Mouse (Mus musculus) ovary, postnatal 14 days (tissue): Measurements from ENCODE around the gene Pnmt.

Source experiments
- DNase-seq: peaks from one replicate; pipeline ENCODE4 v3.0.0; 2022; ENCODE audit warnings: low spot score

Pnmt gene

DNA sequence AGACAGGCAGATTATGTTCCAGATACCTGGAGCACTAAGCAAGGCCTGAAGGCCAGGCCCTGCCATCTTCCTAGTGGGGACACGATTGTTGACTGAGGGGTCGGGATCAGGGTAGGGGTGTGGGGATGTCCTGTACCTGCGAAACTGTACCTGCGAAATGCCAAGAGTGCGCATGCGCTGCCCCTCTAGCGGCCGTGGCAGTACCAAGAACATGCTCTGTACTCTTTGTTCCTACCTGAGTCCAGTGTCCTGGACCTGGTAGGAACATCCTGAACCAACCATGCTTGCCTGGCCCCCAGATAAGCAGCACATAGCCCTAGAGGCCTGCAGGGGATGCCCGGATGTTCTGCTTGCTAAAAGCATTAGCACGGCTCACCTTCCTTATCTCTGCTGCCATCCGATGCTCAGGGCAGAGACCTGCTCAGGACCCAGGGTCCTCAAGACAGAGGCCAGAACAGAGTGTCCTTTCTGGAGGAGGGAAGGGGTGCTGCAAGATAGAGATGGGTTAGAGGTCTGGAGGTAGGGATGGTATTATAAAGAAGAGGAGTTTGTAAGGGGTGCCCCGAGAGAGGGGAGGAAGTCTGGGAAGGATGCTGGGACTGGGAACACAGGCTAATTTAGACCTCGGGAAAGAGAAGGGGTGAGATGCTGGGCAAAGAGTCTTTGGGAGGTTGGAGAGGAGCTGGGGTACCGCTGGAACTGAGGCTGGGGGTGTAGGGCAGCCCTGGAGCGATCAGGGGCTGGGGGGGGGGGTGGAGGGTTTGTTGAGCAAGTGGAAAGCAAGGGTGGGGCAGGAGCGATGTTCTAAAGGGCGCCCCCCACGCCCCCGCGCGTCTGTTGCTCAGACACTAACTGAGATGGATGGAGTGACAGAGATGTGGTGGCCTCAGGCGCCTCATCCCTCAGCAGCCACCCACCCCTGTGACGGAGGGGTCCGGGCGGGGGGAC is at the start of gene Pnmt:
Pnmt (plus strand) TSS at position 813 of the 948 bp plus-strand sequence.
- no peak for DNase-seq

DNA sequence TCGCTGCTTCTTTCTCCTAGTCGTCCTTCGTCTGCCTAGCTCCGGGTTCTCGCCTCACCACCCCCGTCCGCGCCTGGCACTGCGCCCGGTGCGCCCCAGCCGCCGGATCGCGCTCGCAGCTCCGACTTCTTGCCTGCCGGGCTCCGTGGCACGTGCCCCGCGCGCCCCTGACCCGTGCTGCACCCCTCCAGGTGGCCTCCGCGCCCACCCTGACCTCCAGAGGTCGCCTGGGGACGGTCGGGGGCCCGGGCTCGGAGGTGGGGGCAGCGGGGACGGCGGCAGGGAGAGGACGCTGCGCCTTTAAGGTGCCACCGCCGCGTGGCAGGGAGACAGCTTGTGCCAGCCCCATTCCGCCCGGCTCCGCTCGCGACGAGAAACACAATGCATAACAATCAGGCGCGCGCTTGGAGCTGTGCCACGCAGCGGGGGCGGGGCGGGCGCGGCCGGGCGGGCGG is 47.7 kb upstream of the Pnmt start:
- no peak for DNase-seq

DNA sequence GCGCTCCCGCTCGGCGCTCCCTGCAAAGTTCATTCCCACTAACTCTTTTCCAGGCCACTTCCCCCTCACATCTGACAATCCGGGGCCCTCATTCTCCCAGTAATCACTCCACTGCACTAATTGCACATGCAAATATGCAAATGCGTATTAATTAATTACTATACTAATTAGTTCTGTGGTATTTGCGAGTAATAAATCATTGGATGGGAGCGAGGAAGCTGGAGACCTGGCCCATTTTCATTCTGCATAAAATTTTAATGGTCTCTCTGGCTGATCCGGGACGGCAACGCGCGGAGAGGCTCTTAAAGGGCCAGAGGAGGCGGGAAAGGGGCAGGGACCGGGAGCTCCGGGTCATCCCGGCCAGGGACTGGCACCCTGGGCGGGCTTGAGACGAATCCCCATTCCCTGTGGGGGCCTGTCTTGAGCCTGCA is 47.2 kb upstream of the Pnmt start:
- no peak for DNase-seq

DNA sequence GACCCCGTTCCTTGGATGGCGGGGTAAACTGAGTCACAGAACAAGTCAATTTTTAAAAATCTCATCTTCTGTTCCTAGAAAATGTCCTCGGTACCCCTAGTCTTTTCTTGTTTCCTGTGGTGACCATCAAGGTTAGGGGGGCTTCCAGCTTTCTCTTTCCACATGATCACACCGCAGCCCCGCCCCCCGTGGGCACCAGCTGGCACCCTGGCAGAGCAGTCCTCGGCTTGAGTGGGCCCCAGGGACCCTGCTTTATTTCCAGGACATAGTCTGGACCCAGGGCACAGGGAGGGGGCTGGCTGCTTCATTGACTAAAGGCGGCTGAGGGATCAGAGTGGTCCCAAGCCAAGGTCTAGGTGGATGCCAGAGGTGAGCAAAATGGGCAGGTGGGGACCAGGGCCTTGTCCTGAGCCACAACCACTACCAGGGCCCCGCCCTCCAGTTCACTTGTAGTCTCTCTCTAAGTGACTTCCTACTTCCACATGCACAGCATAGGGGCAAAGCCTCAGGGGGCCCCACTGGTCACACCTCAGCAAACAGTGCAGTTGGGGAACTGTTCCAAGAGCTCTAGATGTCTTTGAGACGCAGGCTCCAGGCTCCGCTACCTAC is 46.5 kb upstream of the Pnmt start:
- no peak for DNase-seq

DNA sequence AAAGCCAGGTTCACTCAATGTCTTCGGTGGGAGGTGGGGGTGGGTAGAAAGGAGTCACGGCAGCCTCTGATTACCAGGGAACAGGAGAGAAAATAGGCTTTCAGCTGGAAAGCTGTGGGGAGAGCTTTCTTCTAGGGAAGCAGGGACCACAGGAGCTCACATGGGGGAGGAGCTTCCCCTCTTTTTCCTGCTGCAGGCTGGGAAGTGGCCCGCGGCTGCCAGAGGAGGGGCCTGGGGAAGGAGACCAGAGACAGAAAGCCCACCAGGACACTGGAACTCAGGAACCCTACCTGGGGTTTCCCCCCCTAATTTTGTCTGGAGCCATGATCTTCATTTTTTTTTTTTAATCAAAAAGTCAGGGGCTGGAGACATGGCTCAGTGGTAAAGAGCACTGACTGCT is 45.7 kb upstream of the Pnmt start:
- no peak for DNase-seq

DNA sequence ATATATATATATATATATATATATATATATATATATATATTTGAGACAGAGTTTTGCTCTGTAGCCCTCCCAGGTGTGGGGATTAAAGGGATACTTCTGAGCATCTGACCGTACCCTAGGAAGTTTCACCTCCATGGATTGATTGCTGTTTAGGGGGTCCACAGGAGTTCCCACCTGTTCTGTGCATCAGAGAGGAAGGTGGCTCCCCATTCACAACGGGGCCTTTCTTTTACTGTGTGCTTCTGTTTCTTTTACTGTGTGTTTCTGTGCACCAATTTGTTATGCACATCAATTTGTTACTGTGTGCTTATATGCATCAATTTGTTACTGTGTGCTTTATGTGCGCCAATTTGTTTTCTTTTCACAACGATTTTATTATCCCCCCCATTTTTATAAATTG is 45.1 kb upstream of the Pnmt start:
- no peak for DNase-seq

DNA sequence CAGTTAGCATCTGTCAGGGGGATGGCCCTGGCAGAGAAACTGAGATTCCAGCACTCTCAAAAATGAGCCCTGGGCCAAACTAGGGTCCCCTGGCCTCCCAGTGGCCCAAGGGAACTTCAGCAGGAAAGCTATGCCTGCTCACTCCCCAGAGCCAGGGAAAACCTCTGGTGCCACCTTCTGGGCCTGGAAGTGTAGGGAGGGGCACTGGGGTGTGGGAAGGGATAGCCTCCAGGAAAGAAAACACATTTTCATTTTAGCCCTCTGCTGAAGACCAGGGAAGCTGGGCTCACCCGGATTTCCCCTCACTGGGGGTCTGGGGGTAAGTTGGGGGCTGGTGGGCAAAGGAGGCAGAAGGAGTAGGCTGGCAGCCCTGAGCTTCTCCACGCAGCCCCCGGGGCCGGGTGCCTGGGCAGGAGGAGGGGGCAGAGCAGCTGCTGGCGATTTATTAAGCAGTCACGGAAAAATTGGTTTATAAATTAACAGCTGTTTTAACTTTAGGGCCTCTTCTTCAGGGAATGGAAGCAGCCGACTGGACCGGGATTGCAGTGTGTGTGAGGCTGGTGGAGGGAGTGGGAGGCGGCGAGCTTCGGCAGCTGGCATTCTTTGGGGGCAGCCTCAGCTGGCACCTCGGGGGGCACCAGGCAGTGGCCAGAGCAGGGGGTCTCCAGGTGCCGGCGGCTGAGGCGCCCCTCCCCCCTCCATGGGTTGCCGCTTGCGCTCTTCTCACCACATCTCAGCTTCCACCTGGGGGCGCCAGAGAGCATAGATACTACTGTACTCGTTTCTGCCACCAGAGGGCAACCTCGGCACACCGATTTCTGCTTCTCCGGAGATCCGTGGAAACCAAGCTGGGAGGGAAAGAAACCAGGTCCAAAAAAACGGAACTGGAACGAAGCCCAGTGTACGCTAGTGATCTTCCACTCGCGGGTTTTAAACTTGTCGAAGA is 44.0 kb upstream of the Pnmt start:
- peak; percentile 99 for DNase-seq

DNA sequence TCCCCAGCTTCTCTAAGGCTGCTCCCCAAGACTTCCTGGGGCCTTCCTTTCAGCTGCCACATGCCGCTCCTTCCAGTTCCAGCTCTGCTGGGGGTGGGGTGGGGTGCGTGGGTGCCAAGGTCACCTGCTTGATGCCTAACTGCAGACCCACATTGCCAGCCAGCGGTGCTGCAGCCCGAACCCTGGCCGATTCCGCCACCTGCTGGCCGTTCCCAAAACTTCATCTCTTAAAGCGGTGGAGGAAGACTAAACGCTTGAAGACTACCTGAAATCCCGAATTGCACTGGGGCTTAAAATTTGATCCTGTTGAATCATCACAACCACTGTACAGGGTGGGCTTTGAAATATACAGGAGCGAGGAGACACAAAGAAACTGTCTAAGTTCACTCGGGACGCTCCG is 41.0 kb upstream of the Pnmt start:
- peak; percentile 78 for DNase-seq

DNA sequence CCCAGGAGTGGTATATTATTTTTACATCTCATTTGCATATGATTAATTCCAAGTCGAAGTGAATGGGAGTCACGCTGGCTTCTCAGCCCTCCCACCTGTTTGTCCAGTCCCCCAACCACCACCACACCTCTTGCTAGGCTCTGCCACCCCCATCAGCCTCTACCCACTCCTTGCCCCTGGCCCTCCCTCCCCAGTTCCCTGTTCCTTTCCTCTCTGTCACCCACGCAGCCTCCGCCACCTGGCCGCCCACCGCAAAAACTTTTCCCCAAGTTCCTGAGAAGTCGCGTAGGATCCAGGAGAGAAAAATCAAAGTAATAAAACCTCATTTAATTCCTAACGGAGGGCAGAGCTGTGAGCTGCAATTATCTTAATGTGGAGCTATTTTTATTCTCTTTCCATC is 40.1 kb upstream of the Pnmt start:
- DNase-seq, result no peak

DNA sequence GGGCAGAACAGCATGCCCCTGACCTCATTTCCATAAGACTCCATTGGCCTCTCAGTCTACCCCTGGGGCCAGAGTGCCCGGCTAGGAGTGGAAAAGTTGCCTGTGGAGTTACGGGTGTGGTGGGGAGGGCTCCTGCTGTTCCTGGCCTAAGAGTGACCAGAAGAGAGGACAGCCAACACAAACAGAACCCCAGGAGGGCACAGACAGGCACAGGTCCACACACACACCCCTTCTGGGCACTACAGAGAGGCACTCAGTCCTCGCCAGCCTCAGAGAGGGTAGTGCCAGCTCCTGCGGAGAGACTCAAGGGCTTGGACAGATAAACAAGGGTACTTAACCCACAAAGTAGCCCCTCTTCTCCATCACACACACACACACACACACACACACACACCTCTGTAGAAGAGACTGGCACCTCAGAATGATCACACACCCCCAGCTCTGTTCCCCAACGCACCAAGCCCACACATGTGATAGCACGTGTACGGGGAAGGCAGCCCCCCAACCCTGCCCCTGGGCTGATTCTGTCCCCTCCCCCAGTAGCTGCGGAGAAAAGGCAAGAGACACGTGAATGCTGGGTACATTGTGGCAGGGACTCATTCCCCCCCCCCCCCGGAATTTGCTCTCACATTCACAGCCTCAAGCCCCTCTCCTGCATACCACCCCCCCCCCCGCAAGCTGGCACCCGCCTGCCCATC is 38.7 kb upstream of the Pnmt start:
- no peak for DNase-seq

DNA sequence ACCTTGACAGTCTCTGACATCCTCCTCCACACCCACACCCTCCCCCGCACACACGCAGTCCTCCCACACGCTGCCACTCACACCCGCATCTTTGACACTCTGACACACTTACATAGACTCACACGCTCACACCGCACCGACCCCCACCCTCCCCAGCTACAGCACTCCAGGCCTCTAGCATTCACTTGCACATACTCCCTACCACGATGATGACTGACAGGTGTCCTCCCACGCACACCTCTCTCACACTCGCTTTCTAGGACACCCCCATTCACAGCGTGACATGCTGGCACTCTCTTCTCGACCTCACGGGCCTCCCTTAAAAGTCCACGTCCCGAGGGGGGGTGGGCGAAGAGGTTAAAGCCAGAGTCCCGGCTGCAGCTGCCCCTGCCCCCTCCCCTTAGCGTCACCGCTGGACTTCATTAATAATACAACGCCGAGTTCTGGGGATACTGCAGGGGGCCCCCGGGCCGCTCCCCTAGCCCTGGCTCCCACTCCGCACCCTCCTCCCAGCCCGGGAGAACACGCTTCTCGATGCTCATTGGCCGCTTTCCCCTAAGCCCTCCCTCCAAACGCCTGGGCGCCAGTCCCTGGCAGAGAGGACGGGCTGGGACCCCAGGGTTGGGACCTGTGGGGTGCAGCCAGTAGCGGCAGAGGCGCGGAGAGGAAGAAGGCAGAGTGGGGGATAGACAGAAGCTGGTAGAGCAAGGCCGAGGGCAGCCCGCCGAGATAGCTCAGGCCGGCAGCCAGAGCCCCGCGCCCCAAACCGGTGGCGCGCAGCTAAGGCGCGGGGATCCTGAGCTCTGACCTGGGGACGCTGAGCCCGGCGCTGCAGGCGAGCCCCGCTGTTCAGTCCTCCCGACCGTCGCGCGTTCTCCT is 37.9 kb upstream of the Pnmt start, which contains the start of gene Ppp1r1b:
Ppp1r1b (plus strand) TSS at position 322 of the 879 bp plus-strand sequence.
- peak; percentile 42 for DNase-seq

DNA sequence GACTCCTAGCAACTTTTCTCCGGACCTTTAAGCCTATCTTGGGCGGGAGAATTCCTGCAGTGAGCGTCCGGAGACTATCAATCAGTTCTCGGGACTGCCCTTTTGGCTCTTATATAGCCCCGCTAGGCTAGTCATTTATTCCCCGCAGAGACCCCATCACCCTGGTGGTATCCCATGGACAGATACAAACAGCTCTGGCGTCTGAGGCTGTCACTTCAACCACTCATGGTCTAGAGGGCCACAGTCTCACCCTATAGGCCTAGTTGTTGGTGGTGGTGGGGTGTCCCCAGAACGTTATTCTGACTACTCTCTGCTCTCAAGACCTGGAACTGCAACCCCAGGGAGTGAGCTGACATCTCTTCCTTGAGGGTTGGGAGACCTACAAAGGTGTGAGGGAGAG is 36.9 kb upstream of the Pnmt start:
- no peak for DNase-seq

DNA sequence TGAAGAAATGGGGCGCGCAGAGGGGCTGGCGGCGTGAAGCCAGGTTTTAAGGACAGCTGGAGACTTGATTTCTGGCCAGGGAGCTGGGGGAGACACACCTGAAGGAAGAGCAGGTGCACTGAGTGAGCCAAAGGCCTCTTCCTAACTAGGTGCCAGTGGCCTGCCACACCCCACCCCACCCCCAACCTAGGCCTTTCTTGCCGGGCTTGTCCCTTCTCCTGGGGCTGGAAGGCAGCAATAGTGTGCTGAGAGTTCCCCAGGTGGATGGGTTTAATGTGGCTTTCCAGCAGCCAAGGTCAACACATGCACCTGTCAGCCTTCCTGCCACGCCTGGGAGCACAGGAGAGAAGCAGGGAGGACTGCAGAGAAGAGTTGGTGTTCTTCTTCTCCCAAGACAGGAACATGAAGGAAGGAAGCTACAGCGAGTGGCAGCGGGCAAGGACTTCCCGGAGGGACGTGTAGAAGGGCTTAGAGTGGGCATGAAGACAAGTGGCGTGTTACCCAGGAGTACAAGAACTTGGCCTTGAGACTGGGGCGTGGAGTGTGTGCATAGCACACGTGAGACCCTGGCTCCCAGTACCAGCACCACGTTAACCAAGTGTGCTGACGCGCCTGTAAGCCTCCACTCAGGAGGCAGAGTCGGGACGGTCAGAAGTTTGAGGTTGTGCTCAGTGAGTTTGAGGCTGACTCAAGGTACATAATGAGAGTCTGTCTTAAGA is 33.8 kb upstream of the Pnmt start:
- no peak for DNase-seq

DNA sequence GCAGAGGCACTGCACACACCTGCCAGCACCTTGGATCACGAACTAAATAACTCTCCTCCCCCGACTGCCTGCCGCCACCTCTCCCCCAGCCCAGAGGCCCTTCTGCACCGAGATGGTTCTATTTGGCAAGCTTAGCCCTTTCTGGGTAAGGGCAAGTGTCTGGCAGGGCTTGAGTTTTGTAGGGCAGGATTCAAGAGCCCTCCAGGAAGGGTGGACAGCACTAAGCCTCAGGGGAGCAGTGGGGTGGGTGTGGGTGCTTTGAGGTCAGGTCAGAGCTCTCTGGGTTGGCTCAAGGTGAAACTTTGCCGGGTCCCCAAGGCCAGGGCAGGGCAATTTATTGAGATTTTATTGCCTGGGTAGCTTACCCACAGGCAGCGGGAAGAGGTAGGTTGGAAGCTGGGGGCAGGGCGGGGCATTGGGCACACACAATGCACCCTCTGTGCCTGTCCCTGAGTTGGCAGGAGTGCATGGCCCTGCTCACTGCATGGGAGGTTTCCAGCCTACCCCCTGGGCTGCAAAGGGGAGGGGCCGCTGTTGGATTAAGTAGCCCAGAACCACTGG is 32.5 kb upstream of the Pnmt start:
- no peak for DNase-seq

DNA sequence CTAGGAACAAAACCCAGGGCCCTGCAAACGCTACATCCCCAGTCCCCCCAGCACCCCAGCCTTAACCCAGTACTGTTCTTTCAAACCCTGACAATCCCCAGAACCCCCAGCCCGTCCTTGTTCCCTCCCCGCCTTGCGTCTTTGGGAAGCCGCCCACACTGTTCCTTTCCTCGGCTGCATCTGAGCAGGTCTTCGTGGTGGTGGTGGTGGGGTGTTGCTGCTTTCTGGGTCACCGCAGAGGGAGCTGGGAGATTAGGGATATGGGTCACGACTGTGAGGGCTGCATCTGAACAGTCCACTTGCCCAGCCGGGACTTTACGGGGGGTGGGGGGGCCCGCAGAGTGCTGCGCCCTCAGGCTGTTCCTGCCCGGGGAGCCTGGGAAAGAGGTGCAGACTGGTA is 31.8 kb upstream of the Pnmt start:
- no peak for DNase-seq

DNA sequence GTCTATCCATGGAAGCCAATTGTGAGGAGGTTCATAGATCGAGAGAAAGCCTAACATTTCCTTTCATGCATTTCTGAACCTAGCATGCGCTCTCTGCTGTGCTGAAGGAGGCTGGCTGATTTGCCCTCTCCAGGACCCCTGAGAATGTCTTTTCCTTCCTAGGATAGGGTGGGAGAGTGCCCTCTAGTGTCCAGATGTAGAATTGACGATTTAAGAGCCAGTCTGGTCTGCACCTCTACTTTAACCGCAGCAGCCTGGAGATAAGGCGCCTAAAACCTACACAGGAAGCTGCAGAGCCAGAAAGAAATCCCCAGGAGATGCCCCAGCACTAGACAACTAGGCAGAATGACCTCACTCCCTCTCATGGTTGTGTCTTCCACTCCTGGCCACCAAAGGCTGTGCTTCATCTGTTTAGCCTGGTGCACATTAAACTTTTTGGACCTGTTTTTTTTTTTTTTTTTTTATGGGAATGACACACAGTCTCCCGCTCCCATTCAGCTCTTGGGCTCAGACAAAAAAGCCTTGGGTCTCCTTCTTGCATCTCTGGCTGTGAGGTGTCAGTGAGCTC is 30.4 kb upstream of the Pnmt start:
- DNase-seq, result peak; percentile 63

DNA sequence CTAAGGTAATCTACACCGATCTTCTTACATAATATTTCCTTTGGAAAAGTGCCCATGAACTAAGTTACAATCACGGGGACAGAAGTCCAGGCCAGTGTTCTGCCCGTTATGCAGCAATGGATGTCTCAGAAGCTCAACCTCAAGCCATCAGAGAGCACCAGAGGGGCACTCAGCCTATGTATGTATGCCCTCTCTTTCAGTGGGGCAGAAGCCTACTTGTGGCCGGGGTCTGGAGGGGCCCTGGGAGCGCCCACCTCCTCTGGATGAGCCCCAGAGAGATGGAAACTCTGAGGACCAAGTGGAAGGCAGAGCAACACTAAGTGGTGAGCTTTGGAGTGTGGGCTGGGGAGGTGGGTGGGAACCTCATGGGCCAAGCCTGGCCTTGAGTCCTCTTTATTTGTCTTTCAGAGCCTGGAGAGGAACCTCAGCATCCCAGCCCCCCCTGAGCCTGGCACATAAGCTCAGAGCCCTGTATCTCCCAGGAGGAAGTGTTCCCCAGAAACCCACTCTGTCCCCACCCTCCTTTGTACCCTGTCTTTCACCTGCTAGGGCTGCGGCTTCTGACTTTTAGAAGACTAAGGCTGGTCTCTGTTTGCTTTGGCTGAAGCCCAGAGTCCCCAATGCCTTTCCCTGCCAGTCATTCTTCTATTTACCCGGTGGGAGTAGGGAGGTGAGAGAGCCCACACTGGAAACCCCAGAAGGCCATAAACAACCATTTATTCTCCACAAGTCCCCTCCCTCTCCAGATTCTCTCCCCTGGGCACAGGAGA is 29.4 kb upstream of the Pnmt start:
- DNase-seq, result no peak

DNA sequence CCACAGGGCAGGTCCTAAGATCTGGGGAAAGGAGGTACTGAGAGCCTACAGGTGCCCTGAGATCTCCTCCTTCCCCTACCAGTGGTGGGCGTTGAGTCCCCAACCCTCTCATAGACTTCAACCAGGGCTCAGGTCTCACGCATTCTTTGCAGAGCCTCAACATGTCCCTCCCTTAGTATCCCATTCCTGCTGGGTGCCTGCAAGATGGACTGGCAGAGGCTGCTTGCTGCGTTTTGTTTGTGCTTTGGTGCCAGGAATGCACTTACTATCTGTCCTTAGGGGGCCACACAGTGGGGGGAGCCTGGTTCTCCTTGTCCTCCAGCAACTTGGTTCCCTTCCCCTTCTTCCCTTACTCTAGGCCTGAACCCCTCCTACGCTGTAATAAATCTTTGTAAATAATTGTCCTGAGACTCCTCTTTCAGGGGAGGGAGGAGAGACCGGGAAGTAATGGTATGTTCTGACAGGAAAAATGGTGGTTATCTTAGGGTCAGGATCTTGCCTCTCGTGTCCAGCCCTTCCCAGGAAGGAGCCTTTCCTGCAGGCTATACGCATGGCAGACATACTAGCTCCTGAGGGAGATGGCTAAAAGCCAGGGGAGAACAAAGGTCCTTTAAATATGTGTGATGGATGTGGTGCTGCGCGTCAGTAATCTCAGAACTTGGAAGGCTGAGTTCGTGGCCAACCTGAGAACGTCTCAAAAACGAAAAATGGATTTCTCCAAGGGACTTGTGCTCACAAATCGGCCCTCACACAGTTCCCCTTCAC is 28.7 kb upstream of the Pnmt start:
- DNase-seq, result no peak
